Mouse (Mus musculus) retina, postnatal 1 day (tissue): ENCODE results near the gene Zyx.

Source experiments
- DNase-seq: peaks from one replicate; pipeline ENCODE4 v3.0.0-alpha.2; 2012

The Zyx gene

DNA sequence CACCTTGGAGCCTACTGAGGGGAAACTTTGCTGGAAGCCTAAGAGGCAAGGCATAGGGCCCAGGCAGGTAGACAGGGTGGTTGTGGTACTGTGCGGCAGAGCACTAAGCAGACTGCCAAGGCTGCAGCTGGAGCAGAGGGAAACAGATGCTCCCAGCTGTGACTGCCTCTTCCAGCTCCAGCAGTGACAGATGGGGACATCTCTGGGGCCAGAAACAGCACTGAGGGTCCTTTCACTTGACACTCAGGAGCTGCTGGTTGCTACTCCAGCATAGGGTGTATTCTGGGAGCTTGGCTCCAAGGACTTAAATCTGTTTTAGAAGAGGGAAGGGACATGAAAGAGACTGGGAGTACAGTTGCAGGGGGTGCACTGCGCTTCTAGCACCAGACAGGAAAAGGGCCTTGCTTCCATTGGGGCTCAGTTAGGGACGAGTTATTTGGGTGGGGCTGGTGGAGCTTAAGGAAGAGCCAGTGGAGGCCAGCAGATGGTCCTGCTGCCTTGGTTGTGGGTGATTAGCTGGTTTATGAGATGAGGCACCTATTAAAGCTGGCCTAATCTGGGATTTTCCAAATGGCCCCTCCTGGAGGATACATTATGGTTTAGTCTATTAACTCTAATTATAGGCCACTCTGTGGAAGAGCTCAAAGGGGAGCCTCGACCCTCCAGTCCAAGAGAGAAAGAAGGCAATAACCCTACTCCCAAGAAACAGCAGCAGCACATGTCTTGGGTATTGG is 21.4 kb downstream of the Zyx start:
- DNase-seq = peak; percentile 87

DNA sequence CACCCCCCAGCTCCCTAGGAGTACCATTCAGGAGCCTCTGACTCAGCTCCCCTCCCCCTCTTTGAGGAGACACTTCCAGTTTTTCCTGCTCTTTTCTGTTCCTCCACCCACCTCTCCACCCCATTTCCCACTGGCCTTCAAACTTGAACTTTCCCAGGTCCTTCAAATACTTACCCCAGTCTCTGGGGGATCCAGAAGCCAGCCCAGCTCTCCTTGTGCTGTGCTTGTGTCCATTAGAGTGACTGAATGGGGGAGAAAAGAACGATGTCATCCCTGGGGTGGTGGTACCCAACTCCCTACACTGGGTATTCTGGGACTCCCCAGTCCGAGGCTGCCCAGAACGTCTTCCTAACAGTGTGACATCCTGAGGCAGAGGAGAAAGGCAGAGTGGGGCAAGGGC is 22.6 kb downstream of the Zyx start:
- no peak for DNase-seq

DNA sequence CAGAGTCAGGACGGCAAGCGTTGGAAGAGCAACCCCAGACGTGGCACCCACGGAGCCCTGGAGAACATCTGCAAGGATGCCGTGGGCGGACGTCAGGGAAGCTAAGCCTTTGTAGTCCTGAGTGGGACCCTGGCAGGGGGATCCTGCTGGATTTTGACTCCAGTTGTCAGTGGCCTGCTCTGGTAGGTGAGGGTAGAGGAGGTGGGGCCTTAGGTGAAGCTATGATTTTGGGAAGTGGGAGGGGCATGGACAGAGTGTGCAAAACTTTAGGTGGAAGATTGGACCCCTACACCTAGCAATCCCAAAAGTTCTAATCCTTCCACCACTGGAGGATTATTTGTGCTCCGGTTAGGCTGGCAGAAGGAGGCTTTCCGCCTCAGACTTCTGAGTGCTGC is 23.0 kb downstream of the Zyx start:
- no peak for DNase-seq

DNA sequence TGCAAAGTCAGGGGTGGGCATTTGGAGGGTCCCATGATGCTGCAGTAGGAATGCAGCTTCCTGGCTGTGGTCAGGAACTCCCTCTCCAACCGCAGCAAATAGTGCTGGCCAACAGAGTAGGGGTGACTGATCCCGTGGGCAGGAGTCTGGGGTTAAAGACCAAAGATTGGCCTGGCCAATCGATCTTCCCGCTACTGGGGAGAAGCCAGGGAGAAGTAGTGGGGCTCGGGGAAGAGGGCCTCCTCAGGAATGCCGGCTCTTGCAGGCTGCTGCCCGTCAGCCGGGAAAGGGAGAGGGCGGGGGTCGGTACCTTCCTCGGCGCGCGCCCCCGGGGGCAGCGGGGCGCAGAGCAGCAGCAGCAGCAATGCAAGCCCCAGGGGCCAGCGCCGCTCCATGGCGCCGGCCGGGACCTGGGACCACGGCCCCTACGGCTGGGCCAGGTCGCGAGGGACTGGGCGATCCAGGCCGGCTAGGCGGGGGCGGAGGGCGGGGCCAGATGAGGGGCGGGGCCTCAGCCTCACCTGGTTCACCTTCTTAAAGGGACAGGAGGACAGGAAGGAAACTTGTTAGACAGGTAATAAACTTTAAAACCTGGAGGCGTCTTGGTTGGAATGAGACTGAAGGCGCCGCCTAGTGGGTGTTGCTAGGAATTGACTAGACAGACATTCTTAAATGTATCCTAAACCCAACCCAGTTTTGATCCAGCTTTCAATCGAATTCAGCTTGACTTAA is 23.6 kb downstream of the Zyx start, which contains the start of gene Epha1:
Gene Epha1, minus strand, starts transcription at position 453 of the 732 bp plus-strand sequence.
- peak; percentile 64 for DNase-seq

DNA sequence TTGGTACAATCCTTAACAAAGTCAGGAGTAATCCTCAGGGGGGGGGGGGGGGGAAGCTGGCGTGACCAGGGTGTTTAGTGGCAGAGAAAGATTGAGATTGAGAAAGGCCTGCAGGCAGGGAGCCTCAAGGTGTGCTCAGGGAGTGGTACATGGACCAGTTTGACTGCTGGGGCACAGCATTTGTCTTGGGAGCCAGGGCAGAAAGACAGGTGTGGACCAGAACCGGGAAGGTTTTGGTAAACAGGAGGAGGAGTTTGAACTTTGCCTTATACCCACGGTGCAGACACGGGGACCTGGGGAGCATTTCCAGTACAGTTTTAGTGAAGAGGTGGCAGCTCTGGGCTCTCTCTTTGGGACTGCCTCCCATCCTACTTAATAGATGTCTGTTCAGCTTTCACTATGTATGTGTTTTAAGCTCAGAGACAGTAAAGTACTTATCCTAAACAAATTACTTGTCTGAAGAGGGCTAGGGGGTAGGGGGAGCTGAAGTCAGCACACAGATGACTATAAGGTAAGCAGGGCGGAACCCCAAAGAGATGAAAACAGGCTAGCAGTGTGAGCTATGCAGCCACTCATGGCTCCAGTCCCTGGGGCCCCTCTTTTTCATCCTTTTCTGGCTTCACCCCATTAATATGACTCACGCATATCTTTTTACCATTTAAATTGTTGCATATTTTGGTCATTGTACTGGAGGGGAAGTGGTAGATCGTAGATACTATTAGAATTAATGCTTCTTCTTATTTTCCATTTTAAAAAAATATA is 24.4 kb downstream of the Zyx start:
- no peak for DNase-seq

DNA sequence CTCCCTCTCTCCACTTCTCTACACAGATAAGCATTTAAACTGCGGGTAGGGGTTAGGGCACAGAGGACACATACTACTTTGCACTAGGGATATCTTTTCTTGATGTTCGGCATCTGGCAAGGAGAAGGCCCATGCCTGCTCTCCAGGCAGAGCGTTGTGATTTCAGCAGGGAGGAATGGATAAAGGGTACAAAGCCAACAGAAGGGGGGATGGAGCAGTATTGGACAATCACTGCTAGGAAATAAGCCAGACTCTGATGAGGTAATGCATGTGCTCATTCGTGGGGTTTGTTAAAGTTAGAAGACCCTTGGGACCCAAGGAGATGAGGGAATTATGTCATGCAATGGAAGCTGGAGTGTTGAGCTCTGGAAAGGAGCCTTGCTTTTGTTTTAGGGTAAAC is 25.3 kb downstream of the Zyx start:
- no peak for DNase-seq

DNA sequence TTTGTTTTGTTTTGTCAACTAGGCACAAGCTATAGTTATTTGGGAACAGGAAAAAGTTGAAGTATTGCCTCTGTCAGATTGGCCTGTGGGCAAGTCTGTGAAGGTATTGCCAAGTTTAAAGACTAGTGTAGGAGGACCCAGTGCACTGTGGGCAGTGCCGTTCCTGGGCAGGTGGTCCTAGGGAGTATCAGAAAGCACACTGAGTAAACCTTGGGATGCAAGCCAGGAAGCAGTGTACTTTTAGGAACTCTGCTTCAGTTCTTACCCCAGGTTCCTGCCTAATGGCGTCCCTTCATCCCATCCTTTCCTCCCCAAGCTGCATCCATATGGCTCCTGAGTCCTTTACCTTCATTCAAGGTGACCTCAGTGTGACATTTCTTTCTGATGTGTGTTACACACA is 25.7 kb downstream of the Zyx start:
- no peak for DNase-seq

DNA sequence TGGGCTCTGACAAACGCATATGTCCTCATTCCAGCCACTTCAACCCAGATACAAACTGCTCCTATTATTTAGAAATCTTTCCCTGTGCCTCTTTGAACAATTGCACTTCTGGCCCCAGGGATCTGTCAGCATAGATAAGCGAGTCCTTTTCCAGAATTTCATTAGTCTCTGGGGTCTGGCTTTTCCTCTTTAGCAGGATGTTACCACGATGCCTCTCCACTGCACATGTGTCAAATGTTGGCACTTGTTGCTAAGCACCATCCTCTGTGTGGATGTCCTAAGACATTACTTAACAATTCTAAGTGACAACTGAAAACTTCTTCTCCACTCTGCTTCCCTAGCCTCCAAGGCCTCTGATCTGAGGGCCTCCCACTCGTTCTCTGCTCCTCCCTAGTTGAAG is 26.6 kb downstream of the Zyx start:
- DNase-seq = no peak

DNA sequence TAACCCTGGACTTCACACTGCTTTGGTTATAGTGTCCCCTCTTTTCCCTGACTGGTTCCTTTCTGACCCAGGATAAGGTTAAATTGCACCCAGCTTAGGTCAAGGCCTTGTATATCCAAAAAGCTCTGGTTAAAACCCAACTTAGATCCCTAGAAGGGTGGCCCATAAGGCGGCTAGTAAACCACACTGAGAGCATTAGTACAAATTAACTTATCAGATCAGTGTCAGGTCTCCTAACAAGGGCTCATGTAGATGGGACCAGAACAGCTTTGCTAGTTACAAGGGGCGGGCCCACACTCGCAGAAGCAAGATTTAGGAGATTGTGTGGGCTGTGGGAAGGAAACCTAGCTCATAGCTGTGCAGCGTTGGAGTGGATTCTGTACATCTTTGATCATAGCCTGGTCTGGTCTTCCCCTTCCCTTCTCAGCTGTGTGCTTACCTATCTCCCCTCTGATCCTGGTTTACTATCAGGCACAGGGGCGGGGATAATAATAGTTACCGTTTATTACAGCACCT is 27.1 kb downstream of the Zyx start:
- DNase-seq = peak; percentile 66

DNA sequence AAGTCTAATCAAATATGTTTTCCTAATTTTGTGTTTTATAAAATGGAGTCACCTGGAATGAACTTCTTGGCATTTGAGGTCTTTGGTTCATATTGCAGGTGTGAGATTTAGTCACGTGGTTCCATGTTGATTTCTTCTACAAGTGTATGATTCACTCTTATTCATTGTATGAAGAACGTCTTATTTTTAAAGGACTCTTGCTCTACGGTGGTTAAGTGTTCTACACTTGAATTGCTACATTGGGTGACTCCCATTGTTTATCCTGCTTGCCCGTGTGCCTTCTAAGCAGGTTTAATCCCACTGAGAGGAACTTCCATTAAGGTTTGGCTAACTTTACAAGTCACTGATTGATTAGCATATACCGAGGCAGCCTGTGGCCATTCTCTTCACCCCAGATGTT is 27.9 kb downstream of the Zyx start:
- no peak for DNase-seq

DNA sequence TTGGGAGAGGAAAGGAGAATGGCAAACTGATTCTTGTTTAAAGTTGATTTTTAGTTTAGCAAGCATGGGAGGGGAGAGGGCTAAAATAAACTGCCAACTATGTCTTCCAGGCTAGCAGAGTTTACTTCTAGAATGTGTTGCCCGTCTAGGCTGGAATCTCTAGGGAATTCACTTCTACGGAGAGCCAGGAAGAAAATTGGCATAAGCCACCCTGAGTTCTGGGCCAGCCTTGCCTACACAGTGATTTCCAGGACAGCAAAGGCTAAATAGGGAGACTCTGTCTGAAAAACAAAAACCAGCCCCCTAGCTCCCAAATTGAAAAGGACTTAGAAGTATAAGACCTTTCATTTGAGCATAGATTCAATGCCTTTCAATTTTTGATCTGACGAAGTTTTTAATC is 30.1 kb downstream of the Zyx start:
- no peak for DNase-seq

DNA sequence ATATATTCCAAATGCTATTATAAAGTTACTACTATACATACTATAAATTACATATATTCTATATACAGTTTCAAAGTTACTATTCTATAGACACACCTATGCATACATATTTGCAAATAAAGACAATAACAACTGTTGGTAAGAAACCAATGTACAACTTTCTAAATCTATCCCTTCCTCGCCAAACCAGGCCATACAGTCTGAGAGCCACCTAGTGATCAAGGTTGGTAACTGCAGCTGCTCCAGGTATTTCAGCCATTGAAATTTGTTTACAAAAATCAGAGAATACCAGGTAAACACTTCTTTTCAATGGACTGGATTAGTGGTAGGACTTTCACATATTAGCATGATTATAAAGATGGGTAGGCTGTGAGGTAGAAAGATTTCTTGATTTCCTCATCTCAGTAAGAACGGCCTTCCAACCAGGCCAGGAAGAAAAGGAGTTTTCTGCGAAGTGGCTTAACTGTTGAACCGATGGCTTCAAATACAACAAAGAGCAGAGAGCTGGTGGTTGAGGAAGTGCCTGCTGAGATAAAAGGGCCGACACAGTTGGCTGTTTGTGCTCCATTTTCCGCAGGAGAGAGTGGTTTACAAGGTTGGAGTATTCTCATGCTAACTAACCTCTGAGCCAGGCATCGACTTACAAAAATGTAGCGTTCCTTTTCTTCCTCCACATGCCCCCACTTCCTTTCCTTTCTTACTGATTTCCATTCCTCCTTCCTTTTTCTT is 31.1 kb downstream of the Zyx start:
- DNase-seq = peak; percentile 56

DNA sequence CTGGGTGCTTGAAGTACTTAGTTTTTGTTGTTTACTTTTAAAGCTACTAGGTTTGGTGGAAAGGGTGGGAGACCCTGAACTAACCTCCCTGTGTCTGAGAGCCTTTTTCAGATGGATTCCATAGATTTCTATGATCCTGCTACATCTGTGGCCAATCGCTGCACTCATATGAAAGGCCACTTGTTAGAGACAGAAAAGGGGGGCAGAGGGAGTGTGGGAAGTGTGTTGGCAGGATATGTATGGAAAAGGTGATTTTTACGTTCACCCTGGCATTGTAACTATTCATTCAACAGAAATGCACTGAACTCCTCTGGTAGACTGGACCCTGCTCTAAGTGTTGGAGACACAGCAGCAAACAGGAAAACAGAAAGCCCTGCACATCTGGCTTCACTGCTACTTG is 31.8 kb downstream of the Zyx start:
- no peak for DNase-seq

DNA sequence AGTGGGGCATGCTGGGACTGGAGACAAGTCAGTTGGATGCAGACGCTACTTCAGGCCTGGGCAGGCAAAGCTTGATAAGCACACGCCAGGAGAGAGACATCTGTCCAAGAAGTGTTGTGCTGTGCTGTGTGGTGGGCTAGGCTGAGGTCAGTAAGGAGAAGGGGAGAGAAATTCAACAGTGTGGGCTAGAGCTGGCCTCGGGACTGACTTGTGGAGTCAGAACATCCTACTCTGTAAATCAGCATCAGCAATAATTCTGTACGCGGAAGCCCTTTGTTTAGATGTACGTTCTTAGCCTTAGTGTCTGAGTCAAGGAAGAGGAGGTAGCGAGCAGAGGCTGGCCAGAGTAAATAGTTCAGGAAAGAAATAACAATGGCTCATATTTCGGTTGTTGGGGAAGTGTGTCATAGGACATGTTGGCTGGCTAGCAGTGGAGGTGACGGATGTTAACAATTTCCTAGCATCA is 32.5 kb downstream of the Zyx start:
- no peak for DNase-seq

DNA sequence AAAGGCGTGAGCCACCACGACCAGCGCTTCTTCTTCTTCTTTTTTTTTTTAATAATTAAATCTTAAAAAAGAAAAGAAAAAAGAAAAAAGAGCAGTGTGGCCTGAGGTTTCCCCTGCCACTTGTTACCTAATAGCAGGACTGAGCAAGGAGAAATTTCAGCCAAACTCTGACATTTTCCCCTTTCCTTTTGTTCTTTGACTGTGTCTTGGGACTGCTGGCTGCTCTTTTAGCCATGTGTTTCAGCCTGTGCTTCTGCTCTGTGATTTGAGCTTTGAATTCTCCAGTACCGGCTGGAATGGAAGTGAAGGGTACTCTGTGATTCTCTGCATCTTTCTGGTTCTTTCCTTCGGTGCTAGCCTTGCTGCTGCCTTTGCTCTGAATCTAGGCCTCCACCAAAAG is 33.9 kb downstream of the Zyx start:
- no peak for DNase-seq

DNA sequence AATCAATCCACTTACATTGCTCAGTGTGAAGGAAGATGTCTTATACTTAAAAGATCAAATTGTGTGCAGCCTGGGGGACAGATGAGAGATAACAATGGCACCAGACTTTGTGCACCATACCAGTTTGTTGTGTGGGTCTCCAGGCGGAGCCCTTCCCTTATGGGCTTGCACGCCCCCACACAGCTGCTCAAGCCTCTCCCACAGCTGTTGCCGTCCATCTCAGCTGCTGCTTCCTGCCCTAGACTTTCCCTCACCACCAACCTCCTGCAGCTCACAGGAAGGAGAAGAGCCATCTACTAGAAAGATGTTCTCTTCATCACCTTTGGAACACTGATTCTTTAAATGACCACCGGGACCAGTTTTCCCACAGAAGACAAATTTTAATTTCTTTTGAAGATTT is 36.2 kb downstream of the Zyx start:
- DNase-seq = no peak

DNA sequence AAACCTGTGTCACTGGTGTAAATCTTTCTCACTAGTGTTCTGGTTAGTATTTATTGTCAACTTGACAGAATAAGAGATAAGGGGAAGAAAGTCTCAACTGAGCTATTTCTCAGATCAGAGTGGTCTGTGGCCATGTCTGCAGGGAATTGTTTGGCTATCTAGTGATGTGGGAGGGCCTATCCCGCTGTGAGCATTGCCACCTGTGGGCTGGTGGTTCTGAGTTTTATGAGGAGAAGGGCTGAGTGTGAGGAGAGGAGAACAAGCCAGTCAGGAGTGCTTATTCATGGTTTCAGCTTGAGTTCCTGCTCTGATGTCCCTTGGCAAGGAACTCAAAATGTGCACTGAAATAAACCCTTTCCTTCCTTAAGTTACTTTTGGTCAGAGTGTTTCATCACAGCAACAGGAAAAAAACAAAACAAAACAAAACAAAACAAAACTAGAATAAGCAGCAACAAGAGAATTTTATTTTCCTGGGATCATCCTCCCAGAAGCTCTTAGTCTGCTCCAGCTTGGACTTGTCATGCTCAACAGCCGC is 42.4 kb downstream of the Zyx start:
- DNase-seq = no peak

DNA sequence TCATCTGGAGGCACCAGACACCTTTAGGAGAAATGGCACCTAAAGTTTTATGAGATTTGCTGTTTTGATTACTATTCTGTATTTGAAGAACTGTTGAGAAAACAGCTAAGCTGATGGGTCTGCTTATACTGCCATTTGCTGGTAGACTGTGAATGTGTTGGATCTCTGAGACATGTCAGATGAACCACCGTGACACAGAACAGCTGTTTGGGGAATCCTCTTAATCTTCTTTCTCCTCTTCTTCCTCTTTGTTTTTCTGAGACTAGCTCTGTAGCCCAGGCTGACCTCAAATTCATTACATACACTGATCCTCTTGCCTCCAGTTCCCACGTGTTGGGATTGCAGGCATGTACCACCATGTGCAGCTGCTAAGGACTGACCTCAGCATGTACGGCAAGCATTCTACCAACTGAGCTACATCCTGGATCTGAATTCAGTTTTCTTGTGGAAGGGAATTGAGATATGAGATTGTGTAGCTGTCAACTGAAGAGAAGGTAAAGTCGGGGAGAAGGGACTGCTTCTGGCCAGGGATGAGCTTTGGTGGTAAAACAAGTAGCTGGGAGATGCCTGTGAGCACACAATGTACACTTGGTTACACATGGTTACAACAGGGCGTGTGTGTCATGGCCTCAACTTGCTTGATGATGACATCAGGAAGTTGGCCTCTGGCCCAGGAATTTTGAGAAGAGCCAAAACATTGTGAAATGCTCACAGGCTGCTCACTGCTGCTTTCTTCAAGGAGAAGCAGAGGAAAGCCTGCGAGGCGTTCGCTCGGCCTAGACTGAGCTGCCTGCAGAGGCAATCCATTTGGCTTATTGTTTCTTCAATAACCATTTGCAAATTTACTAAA is 46.8 kb downstream of the Zyx start:
- peak; percentile 15 for DNase-seq

DNA sequence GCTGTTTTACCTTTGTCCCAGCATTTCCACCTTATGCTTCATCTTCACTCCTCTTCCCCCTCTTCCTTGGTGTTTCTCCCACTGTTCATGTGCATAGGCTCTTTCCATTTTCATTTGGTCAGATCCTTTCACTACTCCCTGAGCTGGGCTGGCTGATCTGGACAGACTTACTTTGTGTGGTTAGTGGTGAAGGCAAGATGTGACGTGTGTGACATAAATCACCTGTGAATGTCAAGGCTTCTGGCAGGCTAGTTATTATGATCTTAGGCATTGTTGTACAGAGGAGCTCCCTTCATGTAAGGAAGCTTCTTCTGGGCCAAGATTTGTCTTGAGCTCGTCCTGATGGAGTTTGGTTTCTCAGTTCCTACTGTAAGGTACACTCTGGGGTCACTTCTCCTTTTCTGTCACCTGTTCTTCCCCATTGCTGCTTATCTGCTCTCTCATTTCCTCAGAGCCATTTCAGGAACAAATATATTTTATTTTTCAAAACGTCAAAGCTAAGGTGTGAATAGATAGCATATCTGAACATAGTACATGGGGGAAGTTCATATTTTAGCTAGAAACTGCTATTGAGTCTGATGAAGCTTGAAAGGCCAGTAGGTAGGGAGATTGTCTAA is 47.7 kb downstream of the Zyx start:
- no peak for DNase-seq

DNA sequence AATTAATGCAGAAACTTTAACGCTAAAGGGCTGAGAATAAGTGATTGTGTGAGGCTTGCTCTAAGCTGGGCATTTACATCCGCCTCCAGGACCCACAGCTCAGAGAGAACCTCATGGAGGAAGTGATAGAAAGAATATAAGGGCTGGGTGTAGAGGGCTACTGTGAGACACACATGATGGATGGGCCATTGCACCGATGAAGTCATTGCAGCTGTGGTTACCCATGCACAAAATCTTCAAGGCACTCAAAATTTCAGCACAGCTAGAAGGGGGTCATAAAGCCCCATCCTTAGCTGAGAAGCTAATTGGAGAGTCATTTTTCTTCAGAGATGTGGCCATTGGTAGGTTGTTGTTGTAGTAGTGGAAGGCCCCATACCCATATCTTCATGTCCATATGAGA is 48.9 kb downstream of the Zyx start:
- no peak for DNase-seq

DNA sequence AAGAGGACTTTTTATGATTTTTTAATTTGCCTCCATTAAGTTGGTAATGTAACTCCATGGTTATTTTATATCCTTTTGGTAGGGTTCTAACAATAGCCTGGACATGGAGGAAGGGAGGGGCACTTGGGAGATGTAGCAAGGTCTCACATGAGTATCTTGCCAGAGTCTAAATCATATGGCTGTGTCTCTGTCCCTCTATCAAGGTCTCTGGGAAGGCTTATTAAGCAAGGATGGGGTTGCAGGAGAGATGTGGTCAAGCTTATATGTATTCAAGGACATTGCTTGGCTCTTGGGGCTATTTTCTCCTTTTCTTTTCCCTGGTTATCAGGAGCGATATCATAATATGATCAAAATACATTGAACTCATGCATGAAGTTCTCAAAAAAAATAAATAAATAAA is 49.6 kb downstream of the Zyx start:
- no peak for DNase-seq
